Mouse (Mus musculus) liver, adult 2 months (tissue): Measurements from ENCODE around the gene Rxfp4.

Source experiments
- CTCF ChIP-seq: fragments of 200-500 bp; IDR thresholded peaks from 2 replicates; pipeline ENCODE4 v1.5.1; 2011; ENCODE audit warnings: low read depth, low read length, control low read depth
- POLR2A ChIP-seq: fragments of 200-500 bp; IDR thresholded peaks from 2 replicates; pipeline ENCODE4 v1.6.1; 2011; ENCODE audit warnings: low read length, control low read depth; ENCODE audit not compliant: insufficient read depth; ENCODE audit errors: extremely low read depth

DNA sequence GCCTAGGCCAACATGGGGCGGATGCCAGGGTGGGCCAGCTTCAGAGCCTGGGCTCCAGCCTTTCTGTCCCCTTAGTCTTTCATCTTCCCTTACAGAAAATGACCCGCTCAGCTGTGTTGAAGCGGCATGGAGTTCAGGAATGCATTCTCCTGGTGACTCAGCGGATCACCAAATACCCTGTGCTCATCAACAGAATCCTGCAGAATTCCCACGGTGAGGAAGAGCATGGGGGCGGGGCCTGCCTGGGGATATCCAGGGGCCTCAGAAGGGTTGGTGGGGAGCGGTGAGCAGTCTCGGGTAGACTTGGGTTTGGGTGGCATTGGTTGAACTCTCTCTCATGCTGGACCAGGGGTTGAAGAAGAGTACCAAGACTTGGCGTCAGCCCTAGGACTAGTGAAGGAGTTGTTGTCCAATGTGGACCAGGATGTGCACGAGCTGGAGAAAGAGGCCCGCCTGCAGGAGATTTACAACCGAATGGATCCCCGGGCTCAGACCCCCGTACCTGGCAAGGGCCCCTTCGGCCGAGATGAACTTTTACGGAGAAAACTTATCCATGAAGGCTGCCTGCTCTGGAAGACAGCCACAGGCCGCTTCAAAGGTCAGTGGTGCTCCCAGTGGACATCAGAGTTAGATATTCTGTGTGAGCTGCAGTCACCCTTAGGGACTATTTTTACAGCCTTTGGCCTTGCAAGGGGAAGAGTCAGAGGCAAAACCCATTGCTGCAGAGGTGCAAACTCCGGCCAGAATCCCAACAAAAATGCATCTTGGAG, 17.3 kb downstream of the Rxfp4 start:
- no peak for TF ChIP-seq POLR2A
- TF ChIP-seq CTCF, result no peak
